Mouse (Mus musculus) forebrain, embryonic 10.5 days (tissue): ENCODE results near the gene Clmp. TPM values are rescaled to one million over a fixed set of nuclear protein-coding genes. Genes with fewer than 3 reads are reported as not detected.

Source experiments
- DNase-seq: peaks from one replicate; pipeline ENCODE4 v3.0.0-alpha.2; 2017; ENCODE audit warnings: low spot score; ENCODE audit errors: extremely low spot score
- H3K27ac ChIP-seq: fragments of 300-500 bp; sonication (generic); 2 replicates; pipeline ENCODE4 v1.5.1; 2016; ENCODE audit warnings: mild to moderate bottlenecking
- H3K27me3 ChIP-seq: fragments of 300-500 bp; sonication (generic); 2 replicates; pipeline ENCODE4 v1.6.1; 2016; ENCODE audit warnings: mild to moderate bottlenecking; ENCODE audit not compliant: poor library complexity, severe bottlenecking
- H3K36me3 ChIP-seq: fragments of 300-500 bp; sonication (generic); replicated peaks from 2 replicates; pipeline ENCODE4 v1.6.1; 2016; ENCODE audit warnings: mild to moderate bottlenecking, moderate library complexity
- H3K4me1 ChIP-seq: fragments of 300-500 bp; sonication (generic); 2 replicates; pipeline ENCODE4 v1.6.1; 2016
- H3K4me3 ChIP-seq: fragments of 300-500 bp; sonication (generic); 2 replicates; pipeline ENCODE4 v1.5.1; 2016; ENCODE audit warnings: mild to moderate bottlenecking, moderate library complexity
- H3K9me3 ChIP-seq: fragments of 300-500 bp; sonication (generic); 2 replicates; pipeline ENCODE4 v1.6.1; 2016; ENCODE audit warnings: mild to moderate bottlenecking, moderate library complexity
- WGBS: fragments of 180-500 bp; shearing (Covaris S2); methylation state at CpG from one replicate; pipeline ENCODE4 v1.1.7; 2016; 5-methylcytosine and 5-hydroxymethylcytosine counted together
- polyA plus RNA-seq: library from polyadenylated mRNA; unstranded; fragments of >200 nt; fragmentation: Nextera tagmentation; extraction: Ambion mirVana; gene quantifications from 2 replicates; pipeline ENCODE4 v1.2.1, GENCODE M21; 2016

Clmp gene
- polyA plus RNA-seq, 1 experiment from 2014 or later = 15.4 TPM

GRCm38 (mm10) chr9:40834569-40834968, 148.8 kb downstream of the Clmp start:
- Histone ChIP-seq H3K27me3 (peaks cover 39% of the 10 kb centered on the region), H3K4me3 (no peak overlapping the region), H3K4me1 (peaks cover 11% of the 10 kb centered on the region; the same call in 1 of the 2 replicates), H3K9me3 (no peaks in the 10 kb centered on the region), H3K27ac (no peak overlapping the region), H3K36me3 (no peaks in the 10 kb centered on the region)
- WGBS = 10% methylated on average over 12 of the region's 12 CpGs
- peak; percentile 82 for DNase-seq

Other genes with a start within 250 kb of the Clmp start
- gene Gramd1b, start 154.6 kb upstream of the Clmp start, polyA plus RNA-seq = 3.3 and 3.8 TPM in 2 replicates
- not detected in 2 replicates for gene Gm21915, start 15.3 kb upstream of the Clmp start, polyA plus RNA-seq
- gene Hspa8, start 115.0 kb downstream of the Clmp start, polyA plus RNA-seq = 3,411 and 3,929 TPM in 2 replicates
- gene Bsx, start 188.2 kb downstream of the Clmp start, polyA plus RNA-seq = 0.10 and 0.27 TPM in 2 replicates